ENCODE assay signal across 26 mouse cellular contexts in the genomic region with DNA sequence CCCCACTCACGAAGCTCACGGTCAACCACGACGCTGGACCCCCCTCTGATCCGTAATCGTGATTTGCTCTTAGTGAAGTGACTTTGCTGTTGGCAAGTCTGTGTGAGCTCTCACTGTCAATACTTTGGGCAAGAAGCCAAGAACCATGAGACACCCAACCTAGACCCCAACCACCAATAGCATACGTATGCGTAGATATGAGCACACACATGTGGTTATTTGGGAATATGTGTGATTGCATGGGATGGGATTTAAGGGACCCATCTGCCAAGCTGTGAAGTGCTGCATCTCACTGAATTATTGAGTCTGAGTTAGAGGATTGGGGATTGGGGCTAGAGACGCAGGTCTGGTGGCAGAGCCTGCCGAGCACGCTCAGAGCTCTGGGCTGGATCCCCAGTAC. TPM values are rescaled to one million over a fixed set of nuclear protein-coding genes. Genes with fewer than 3 reads are reported as not detected.
"Had no signal": no experiment of that assay in that cellular context is flagged by ENCODE, and none has a peak within 500 bp of the region (broad histone marks: within the 10 kb centered on the region; RNA-seq: fewer than 3 reads in every experiment).

No protein-coding gene starts in this region.

- H3K4me1 ChIP-seq: midbrain, embryonic 10.5 days; midbrain, embryonic 13.5 days; midbrain, embryonic 15.5 days; neural tube, embryonic 13.5 days; neural tube, embryonic 15.5 days had no signal

- H3K27me3 ChIP-seq: midbrain, embryonic 15.5 days; neural tube, embryonic 13.5 days; neural tube, embryonic 15.5 days had no signal

- ATAC-seq: midbrain, embryonic 13.5 days; midbrain, embryonic 15.5 days had no signal

- H3K4me3 ChIP-seq: midbrain, embryonic 10.5 days; midbrain, embryonic 13.5 days; midbrain, embryonic 15.5 days; myocyte; neural tube, embryonic 13.5 days; neural tube, embryonic 15.5 days had no signal

- H3K4me2 ChIP-seq: lung, embryonic 14.5 days; midbrain, embryonic 13.5 days; midbrain, embryonic 15.5 days; neural tube, embryonic 13.5 days; neural tube, embryonic 15.5 days had no signal

- H3K9me3 ChIP-seq: midbrain, embryonic 10.5 days; midbrain, embryonic 13.5 days; midbrain, embryonic 15.5 days; neural tube, embryonic 13.5 days; neural tube, embryonic 15.5 days had no signal

- H3K36me3 ChIP-seq: midbrain, embryonic 10.5 days; midbrain, embryonic 13.5 days; midbrain, embryonic 15.5 days; neural tube, embryonic 13.5 days; neural tube, embryonic 15.5 days had no signal

- H3K27ac ChIP-seq: midbrain, embryonic 10.5 days; midbrain, embryonic 13.5 days; midbrain, embryonic 15.5 days; neural tube, embryonic 13.5 days; neural tube, embryonic 15.5 days had no signal

- DNase-seq: lung, adult 18-20 months; lung, embryonic 14.5 days; lung, postnatal 10 days; lung, postnatal 4 days; retina, postnatal 1 day; right cerebral cortex, adult 18-20 months; right cerebral cortex, postnatal 25 days; right cerebral cortex, postnatal 4 days; spleen, adult 18-20 months; thymus, adult 18-20 months; thymus, postnatal 14 days; thymus, postnatal 36 days had no signal

- H3K9ac ChIP-seq: lung, embryonic 14.5 days; midbrain, embryonic 13.5 days; midbrain, embryonic 15.5 days; neural tube, embryonic 13.5 days; neural tube, embryonic 15.5 days had no signal

RNA-seq across cellular contexts. Expression of gene Mak, which starts 7.9 kb away (rescaled TPM):
- total RNA-seq: megakaryocyte-erythroid progenitor cell, adult 5-6 weeks had no signal
- polyA plus RNA-seq: small intestine, adult 2 months had no signal

RNA-seq across cellular contexts. Expression of gene Gcm2, which starts 39.2 kb away (rescaled TPM):
- total RNA-seq: megakaryocyte-erythroid progenitor cell, adult 5-6 weeks had no signal
- polyA plus RNA-seq: lung, embryonic 14.5 days; lung, embryonic 16.5 days; midbrain, embryonic 10.5 days; midbrain, embryonic 13.5 days; midbrain, embryonic 15.5 days; myocyte; neural tube, embryonic 13.5 days; neural tube, embryonic 15.5 days; small intestine, adult 2 months; stomach, embryonic 14.5 days; stomach, embryonic 16.5 days had no signal

RNA-seq across cellular contexts. Expression of gene Sycp2l, which starts 42.5 kb away (rescaled TPM):
- total RNA-seq: megakaryocyte, adult 5-6 weeks; megakaryocyte-erythroid progenitor cell, adult 5-6 weeks had no signal
- polyA plus RNA-seq: lung, embryonic 14.5 days; lung, embryonic 16.5 days; midbrain, embryonic 10.5 days; midbrain, embryonic 13.5 days; midbrain, embryonic 15.5 days; myocyte; neural tube, embryonic 11.5 days; neural tube, embryonic 13.5 days; neural tube, embryonic 15.5 days; small intestine, adult 2 months; thymus, postnatal 0 days had no signal
